Mouse (Mus musculus) left cerebral cortex, postnatal 4 days (tissue): ENCODE measurements around the gene Cfap57. TPM values are rescaled to one million over a fixed set of nuclear protein-coding genes. Genes with fewer than 3 reads are reported as not detected.
"Not testable (repeated sequence)": the region's sequence is repeated elsewhere in the genome, so short reads cannot be mapped to it uniquely, and the experiment has no call there.

Experiments
- DNase-seq: peaks from one replicate; pipeline ENCODE4 v3.0.0-alpha.2; 2022
- intact Hi-C: fragments of 180-260 bp; cut with DNase I; formaldehyde crosslinking; loops from one replicate; pipeline ENCODE4 v1.15.1; 2025
- total RNA-seq, 2 experiments: library from RNA; stranded (reverse); gene quantifications; 2 replicates each; pipeline ENCODE4 v1.2.3; 2021

Gene Cfap57
- total RNA-seq, 2 experiments from 2014 or later, result 0.97 to 1.3 TPM

- intact Hi-C loops, result no loop called here
- DNase-seq, result no peak
Measured at GRCm38 (mm10) chr4:118564926-118565279, 55.7 kb downstream of the Cfap57 start.

DNA sequence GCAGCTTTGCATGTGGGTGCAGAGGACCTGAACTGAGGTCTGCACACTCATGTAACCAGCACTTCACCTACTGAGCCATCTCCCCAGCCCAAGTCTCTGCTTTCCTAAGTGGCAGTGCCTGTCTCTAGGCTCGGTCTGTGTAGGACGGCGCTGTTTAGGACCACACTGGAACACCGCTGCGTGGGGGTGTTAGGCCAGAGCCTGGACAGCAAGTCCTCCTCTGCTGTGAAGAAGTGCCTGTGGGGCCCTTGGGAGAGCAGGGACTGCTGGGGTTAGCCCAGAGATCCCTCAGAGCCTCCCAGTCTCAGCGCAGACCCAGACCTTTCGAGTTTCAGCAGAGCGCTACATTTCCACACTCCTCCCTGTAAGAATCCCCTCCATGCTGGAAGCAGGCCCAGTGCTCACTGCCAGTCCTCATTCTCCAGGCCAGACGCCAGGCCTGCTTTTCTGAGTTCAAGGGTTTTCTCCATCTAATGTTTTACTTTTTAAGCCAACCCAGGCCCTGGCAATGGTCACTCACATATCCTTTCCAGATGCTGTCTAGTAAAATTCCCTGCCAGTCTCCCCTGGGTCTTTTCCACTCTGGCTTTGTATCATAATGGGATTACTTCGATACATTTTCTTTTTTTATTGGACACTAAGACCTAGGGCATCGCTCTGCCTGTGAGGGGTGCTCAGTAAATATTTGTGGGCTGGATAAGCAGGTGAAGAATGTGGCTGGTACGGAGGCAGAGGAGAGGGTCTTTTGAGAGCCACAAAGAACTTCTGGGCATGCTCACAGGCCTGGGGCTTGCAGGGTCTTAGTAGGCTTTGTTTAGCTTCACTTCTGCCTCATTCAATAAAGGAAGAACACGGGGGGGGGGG, 56.3 kb downstream of the Cfap57 start:
- intact Hi-C loops, result no loop called here
- peak; percentile 56 for DNase-seq

DNA sequence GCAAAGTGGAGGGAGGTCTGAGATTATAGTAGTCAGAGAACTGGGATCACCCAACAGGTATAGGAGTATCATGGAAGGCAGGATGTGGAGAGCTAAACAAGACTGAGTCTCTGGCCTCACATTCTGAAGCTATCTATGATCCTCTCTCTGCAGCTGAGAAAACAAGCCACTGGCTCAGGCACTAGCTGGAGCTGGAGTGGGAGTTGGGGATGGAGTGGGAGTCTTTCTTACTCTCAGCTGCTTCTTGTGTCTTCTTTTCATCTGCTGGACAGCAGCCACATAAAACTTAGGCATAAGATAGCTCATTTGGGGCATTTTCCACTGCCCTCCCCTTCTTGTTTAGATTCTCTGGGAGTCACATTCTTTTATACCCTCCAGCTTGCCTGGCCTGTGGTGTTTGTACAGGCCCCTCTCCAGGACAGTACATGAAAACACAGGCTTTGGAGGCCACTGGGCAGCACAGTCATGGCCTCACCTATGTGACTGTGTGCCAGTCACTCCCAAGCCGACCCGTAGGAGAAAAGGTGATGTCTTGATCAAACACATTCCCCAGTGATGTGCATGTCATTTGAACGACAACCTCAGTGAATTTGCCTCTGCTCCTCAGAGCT, 67.4 kb downstream of the Cfap57 start:
- DNase-seq, result no peak
- intact Hi-C loops, result no loop called here

DNA sequence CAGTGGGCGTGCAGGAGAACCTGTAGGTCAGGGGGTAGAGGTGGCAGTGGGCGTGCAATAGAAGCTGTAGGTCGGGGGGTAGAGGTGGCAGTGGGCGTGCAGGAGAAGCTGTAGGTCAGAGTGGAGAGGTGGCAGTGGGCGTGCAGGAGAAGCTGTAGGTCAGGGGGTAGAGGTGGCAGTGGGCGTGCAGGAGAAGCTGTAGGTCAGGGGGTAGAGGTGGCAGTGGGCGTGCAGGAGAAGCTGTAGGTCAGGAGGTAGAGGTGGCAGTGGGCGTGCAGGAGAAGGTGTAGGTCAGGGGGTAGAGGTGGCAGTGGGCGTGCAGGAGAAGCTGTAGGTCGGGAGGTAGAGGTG, 72.5 kb downstream of the Cfap57 start:
- intact Hi-C loops, DNase-seq: not testable (repeated sequence)

DNA sequence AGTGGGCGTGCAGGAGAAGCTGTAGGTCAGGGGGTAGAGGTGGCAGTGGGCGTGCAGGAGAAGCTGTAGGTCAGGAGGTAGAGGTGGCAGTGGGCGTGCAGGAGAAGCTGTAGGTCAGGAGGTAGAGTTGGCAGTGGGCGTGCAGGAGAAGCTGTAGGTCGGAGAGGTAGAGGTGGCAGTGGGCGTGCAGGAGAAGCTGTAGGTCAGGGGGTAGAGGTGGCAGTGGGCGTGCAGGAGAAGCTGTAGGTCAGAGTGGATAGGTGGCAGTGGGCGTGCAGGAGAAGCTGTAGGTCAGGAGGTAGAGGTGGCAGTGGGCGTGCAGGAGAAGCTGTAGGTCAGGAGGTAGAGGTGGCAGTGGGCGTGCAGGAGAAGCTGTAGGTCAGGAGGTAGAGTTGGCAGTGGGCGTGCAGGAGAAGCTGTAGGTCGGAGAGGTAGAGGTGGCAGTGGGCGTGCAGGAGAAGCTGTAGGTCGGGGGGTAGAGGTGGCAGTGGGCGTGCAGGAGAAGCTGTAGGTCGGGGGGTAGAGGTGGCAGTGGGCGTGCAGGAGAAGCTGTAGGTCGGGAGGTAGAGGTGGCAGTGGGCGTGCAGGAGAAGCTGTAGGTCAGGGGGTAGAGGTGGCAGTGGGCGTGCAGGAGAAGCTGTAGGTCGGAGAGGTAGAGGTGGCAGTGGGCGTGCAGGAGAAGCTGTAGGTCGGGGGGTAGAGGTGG, 73.0 kb downstream of the Cfap57 start:
- intact Hi-C loops, result not testable (repeated sequence)
- peak; percentile 33 for DNase-seq

- DNase-seq, result no peak
- intact Hi-C loops, result no loop called here
Measured at GRCm38 (mm10) chr4:118544441-118545127, 76.0 kb downstream of the Cfap57 start.

DNA sequence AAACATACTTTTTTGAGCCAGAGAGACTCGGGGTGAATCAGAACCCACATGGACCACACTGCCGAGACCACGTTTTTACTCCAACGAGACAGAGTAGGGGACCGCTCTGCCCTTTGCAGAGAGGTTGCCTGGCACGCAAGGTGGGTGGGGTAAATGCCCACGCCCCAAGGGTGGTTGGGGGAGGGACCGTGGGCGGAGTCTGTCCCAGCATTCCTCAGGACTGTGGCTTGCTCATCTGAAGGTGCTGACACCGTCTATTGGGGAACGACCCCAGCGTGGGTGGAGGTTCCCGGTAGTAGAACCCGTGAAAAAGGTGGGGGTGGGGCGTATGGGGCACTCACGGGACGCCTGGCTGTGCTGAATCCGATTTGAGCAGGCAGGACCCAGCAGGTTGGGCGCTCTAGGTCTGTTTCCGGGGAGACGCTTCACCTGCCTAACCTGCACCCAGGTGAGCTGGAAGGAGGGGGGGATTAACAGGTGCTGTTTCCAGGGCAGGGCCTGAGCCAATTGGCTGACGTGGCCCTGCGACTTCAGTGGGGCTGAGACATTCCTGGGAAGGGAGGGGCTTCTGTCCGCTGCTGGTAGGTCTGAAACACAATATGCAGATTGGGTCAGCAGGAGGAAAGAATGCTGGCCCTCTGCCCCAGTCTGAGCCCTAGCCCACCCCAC, 76.9 kb downstream of the Cfap57 start, which contains the start of gene Tmem125:
Gene Tmem125 (minus strand): TSS at position 453 of the 669 bp plus-strand sequence.
- intact Hi-C loops, result no loop called here

GRCm38 (mm10) chr4:118543158-118543530, 77.4 kb downstream of the Cfap57 start:
- intact Hi-C loops, result no loop called here
- no peak for DNase-seq

More for the DNA sequence above, 76.9 kb downstream of the Cfap57 start, which contains the start of gene Tmem125:
- DNase-seq, result no peak

GRCm38 (mm10) chr4:118542510-118543157, 77.9 kb downstream of the Cfap57 start:
- no peak for DNase-seq
- intact Hi-C loops, result no loop called here

GRCm38 (mm10) chr4:118539904-118540303, 80.7 kb downstream of the Cfap57 start:
- DNase-seq, result no peak
- intact Hi-C loops, result no loop called here

DNA sequence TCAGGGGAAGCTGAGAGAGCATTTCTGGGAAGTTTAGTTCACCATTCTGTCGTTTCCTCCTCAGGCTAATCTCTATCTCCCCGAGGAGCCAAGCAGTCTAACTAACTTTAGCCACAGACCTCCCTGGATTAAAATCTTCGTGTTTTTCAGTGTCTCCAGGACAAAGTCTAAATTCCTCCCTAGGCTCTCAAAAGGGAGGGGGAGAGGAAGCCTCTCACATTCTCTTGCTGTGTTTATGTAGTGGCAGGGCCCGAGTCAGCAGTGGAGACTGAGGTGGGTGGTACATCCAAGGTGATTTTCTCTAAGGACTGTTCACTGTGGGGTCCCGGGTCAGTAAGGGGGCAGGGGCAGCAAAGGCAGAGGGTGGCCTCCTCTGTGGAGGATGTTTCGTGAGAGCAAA, 82.8 kb downstream of the Cfap57 start:
- no peak for DNase-seq
- intact Hi-C loops, result no loop called here

DNA sequence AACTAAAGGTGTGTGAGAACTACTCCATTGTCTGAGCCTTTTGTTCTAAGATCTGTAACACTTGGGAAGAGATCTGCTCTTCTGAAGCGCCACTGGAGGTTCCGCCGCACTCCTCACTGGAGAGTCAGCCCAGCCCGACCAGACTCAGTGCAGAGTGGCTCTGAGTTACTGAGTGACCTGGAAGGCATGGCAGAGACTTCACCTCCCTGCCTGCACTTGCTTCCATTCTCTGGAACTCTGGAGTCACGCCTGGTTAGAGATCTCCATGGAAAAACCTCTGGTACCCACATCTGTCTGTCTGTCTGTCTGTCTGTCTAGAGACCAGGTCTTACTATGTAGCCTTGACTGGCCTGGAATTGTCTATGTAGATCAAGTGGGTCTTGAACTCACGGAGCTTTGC, 85.0 kb downstream of the Cfap57 start:
- intact Hi-C loops, result no loop called here
- DNase-seq, result no peak

- no peak for DNase-seq
- intact Hi-C loops, result no loop called here
Measured at GRCm38 (mm10) chr4:118533605-118534004, 87.0 kb downstream of the Cfap57 start.

GRCm38 (mm10) chr4:118533156-118533555, 87.4 kb downstream of the Cfap57 start:
- intact Hi-C loops, result no loop called here
- DNase-seq, result no peak

GRCm38 (mm10) chr4:118532663-118533062, 87.9 kb downstream of the Cfap57 start:
- intact Hi-C loops, result no loop called here
- no peak for DNase-seq

DNA sequence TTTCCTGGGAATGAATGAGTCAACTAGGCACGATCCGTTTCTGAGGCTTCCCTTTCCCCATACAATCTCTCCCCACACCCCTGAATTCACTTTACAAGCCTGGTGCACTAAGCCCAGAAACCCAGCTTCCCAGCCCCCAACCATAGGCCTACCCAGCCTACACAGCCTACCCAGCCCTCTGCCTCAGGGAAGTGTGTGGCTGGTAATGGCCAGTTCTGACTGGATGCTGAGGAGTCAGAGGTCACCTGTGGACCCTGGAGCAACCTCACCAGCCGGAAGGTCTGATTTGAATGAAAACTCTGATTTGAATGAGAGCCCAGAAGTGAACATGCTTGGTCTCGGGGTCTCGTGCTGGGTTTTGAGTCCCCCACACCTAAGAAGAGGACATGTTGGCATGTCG, 92.9 kb downstream of the Cfap57 start:
- intact Hi-C loops, result no loop called here
- DNase-seq, result no peak

DNA sequence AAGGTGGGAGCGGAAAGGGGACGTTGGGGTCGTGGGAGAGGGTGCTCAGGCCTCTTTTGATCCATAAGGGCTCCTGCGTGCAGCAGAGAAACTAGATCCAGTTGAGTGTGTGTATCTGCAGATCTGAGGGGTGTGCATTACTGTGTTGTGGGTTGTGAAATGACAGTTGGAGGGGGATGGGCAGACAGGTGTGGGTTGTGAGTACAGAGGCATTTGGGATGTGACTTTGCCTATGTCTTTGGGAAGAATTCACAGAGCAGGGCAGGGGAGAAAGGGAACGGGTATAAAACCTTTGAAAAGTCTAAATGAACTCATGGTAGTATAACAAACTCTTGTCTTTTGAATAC, 93.3 kb downstream of the Cfap57 start:
- no peak for DNase-seq
- intact Hi-C loops, result no loop called here

DNA sequence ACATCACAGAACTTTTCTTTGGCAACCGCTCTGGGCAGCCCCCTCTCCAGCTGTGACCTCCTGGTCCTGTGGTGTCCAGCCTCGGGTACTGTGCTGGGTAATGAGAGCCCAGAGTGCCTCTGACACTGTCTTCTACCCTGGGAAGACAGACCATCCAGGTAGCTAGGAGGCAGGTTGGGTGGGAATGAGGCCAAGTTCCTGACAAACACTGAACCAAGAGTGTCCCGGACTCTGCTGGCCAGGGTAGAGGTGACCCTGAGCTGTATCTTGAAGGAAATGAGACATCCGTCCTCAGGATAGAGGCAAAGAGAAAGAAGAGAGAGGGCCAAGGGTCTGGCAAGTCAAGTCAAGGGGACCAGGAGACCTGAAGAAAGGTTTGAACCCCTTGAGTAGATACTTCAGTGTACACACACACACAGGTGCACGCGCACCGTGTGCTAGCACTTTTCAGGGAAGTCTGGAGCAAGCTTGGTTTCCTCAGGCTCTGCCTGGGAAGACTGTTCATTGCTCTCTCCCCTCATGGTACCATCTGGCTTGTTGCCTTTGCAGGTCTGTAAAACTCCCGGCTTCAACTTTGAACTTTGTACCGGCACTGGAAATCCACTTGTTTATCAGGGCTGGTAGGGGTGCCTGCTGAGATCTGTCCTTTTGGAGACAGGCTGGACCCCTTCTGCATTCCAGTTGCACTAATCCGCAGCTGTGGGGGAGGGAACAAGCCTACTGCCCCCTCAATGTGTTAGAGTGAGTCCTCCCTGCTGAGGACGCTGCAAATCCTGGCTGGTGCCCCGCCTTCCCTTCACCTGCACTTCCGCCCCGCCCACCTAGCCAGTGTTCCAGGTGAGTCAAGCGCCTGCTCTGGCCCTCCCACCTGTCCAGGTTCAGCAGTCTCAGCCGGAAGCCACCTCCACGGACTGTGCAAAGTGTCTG, 93.9 kb downstream of the Cfap57 start, which contains the start of gene 2610528J11Rik:
Gene 2610528J11Rik (plus strand): TSS at position 592 of the 927 bp plus-strand sequence.
- intact Hi-C loops, result no loop called here

DNA sequence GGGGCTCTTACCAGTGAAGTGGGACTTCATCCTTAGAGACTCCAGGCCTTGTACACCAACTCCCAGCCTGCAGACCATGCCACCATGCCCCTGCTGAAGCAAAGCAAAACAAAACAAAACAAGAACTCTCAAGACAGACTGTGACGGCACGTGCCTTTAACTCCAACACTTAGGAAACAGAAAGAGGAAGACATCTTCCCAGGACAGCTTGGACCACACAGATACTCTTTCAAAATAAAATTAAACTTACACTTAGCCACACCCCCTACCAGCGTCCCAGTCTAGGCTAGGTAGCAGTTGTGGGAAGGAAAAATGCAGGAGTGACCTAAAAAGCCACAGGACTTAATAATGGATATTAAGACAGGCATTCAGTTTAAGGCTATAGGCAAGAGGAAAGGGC, 94.8 kb downstream of the Cfap57 start:
- intact Hi-C loops, result no loop called here
- DNase-seq, result no peak

More for the DNA sequence above, 93.9 kb downstream of the Cfap57 start, which contains the start of gene 2610528J11Rik:
- DNase-seq, result no peak
